Mouse (Mus musculus) lung, adult 2 months (tissue): ENCODE measurements around the gene Zzz3.

Experiments used
- CTCF ChIP-seq: fragments of 200-500 bp; IDR thresholded peaks from 2 replicates; pipeline ENCODE4 v1.5.1; 2011; ENCODE audit warnings: mild to moderate bottlenecking, low read length, control low read depth; ENCODE audit not compliant: insufficient read depth
- POLR2A ChIP-seq: fragments of 200-500 bp; IDR thresholded peaks from 2 replicates; pipeline ENCODE4 v1.6.1; 2011; ENCODE audit warnings: low read depth, mild to moderate bottlenecking, control low read depth, low read length, borderline replicate concordance; ENCODE audit errors: extremely low read depth

GRCm38 (mm10) chr3:152396988-152397314, 1.7 kb downstream of the Zzz3 start:
- TF ChIP-seq CTCF: no peak
- TF ChIP-seq POLR2A: no peak
